Mouse (Mus musculus): Measurements from ENCODE around the gene Lin37. TPM values are rescaled to one million over a fixed set of nuclear protein-coding genes. Genes with fewer than 3 reads are reported as not detected.

Gene Lin37
- polyA plus RNA-seq, 1 experiment from 2014 or later = 31.3 TPM

- ATAC-seq (ENCODE audit: insufficient number of reproducible peaks, insufficient read depth, low FRiP score, low read depth) = no peak
- Histone ChIP-seq H3K4me2 (ENCODE audit: low read length) (no peak within 1 kb of the TSS), H3K9me3 (ENCODE audit: control insufficient read depth, low read length) (no peaks in the 10 kb centered on the region), H3K4me3 (ENCODE audit: control insufficient read depth in 1 of 2, insufficient read depth in 1 of 2, low read depth in 1 of 2, low read length in 2 of 2) (no peak within 1 kb of the TSS), H3K9ac (ENCODE audit: low read length) (no peak within 1 kb of the TSS), H3K36me3 (ENCODE audit: control insufficient read depth, insufficient read depth, low read length) (peaks cover 60% of the 10 kb centered on the region), H3K27ac (replicated peaks in 1 of 2; ENCODE audit: control insufficient read depth in 1 of 2, insufficient read depth in 1 of 2, low read depth in 2 of 2, low read length in 2 of 2) (no peak within 1 kb of the TSS), H3K27me3 (ENCODE audit: control insufficient read depth, insufficient read depth, low read length) (no peaks in the 10 kb centered on the region), H3K4me1 (ENCODE audit: control insufficient read depth in 2 of 2, insufficient read depth in 2 of 2, low read length in 2 of 2) (peaks cover 2 to 3% of the 10 kb centered on the region in 2 experiments; a peak in 2 of 4 replicates)
- 89% methylated on average over 12 of the region's 12 CpGs for WGBS
Observed at GRCm38 (mm10) chr7:30564970-30565571, 5.4 kb upstream of the Lin37 start, which contains the start of gene Igflr1. Igflr1 (plus strand) TSS chr7:30565427.

GRCm38 (mm10) chr7:30563906-30564280 is 4.3 kb upstream of the Lin37 start:
- Histone ChIP-seq H3K36me3 (ENCODE audit: control insufficient read depth, insufficient read depth, low read length) (peaks cover 48% of the 10 kb centered on the region), H3K9ac (ENCODE audit: low read length) (peak overlapping the region; percentile 90), H3K4me3 (ENCODE audit: control insufficient read depth in 1 of 2, insufficient read depth in 1 of 2, low read depth in 1 of 2, low read length in 2 of 2) (peak overlapping the region; percentile 79 to 80), H3K4me1 (ENCODE audit: control insufficient read depth in 2 of 2, insufficient read depth in 2 of 2, low read length in 2 of 2) (peaks cover 3 to 6% of the 10 kb centered on the region in 2 experiments; a peak in 3 of 4 replicates), H3K27me3 (ENCODE audit: control insufficient read depth, insufficient read depth, low read length) (no peaks in the 10 kb centered on the region), H3K4me2 (ENCODE audit: low read length) (peak overlapping the region; percentile 71), H3K9me3 (ENCODE audit: control insufficient read depth, low read length) (no peaks in the 10 kb centered on the region), H3K27ac (replicated peaks in 1 of 2; ENCODE audit: control insufficient read depth in 1 of 2, insufficient read depth in 1 of 2, low read depth in 2 of 2, low read length in 2 of 2) (peak overlapping the region; percentile 22 to 98; a peak in 2 of 4 replicates)
- 24% methylated on average over 6 of the region's 6 CpGs for WGBS
- ATAC-seq (ENCODE audit: insufficient number of reproducible peaks, insufficient read depth, low FRiP score, low read depth) = no peak

- peaks cover 42% of the 10 kb centered on the region for H3K36me3 ChIP-seq (ENCODE audit: control insufficient read depth, insufficient read depth, low read length)
- H3K27ac ChIP-seq (replicated peaks in 1 of 2; ENCODE audit: control insufficient read depth in 1 of 2, insufficient read depth in 1 of 2, low read depth in 2 of 2, low read length in 2 of 2) = peak within 1 kb of the TSS; percentile 95 to 98
- WGBS = under 1% methylated on average over 45 of the region's 45 CpGs
- no peaks in the 10 kb centered on the region for H3K27me3 ChIP-seq (ENCODE audit: control insufficient read depth, insufficient read depth, low read length)
- H3K4me3 ChIP-seq (ENCODE audit: control insufficient read depth in 1 of 2, insufficient read depth in 1 of 2, low read depth in 1 of 2, low read length in 2 of 2) = peak within 1 kb of the TSS; percentile 79 to 80
- H3K4me2 ChIP-seq (ENCODE audit: low read length) = peak within 1 kb of the TSS; percentile 88
- H3K4me1 ChIP-seq (ENCODE audit: control insufficient read depth in 2 of 2, insufficient read depth in 2 of 2, low read length in 2 of 2) = peaks cover 5 to 11% of the 10 kb centered on the region in 2 experiments
- peak within 1 kb of the TSS; percentile 90 for H3K9ac ChIP-seq (ENCODE audit: low read length)
- peak; percentile 89 for ATAC-seq (ENCODE audit: insufficient number of reproducible peaks, insufficient read depth, low FRiP score, low read depth)
- no peaks in the 10 kb centered on the region for H3K9me3 ChIP-seq (ENCODE audit: control insufficient read depth, low read length)
Observed at GRCm38 (mm10) chr7:30563117-30563905, 3.7 kb upstream of the Lin37 start, which contains the start of the genes U2af1l4, Gm49396 and Psenen. U2af1l4 (plus strand) TSS chr7:30563301. Gm49396 (plus strand) TSS chr7:30563344. Psenen (minus strand) TSS chr7:30563627.

GRCm38 (mm10) chr7:30562526-30563116 is 3.0 kb upstream of the Lin37 start:
- Histone ChIP-seq H3K4me3 (ENCODE audit: control insufficient read depth in 1 of 2, insufficient read depth in 1 of 2, low read depth in 1 of 2, low read length in 2 of 2) (peak overlapping the region; percentile 71 to 80), H3K9me3 (ENCODE audit: control insufficient read depth, low read length) (no peaks in the 10 kb centered on the region), H3K4me2 (ENCODE audit: low read length) (peak overlapping the region; percentile 88), H3K27me3 (ENCODE audit: control insufficient read depth, insufficient read depth, low read length) (no peaks in the 10 kb centered on the region), H3K36me3 (ENCODE audit: control insufficient read depth, insufficient read depth, low read length) (peaks cover 36% of the 10 kb centered on the region), H3K27ac (replicated peaks in 1 of 2; ENCODE audit: control insufficient read depth in 1 of 2, insufficient read depth in 1 of 2, low read depth in 2 of 2, low read length in 2 of 2) (peak overlapping the region; percentile 65 to 98), H3K9ac (ENCODE audit: low read length) (peak overlapping the region; percentile 90), H3K4me1 (ENCODE audit: control insufficient read depth in 2 of 2, insufficient read depth in 2 of 2, low read length in 2 of 2) (peaks cover 5 to 17% of the 10 kb centered on the region in 2 experiments)
- WGBS = under 1% methylated on average over 27 of the region's 27 CpGs
- ATAC-seq (ENCODE audit: insufficient number of reproducible peaks, insufficient read depth, low FRiP score, low read depth) = no peak

GRCm38 (mm10) chr7:30560296-30560695 is 658 bp upstream of the Lin37 start:
- Histone ChIP-seq H3K27ac (replicated peaks in 1 of 2; ENCODE audit: control insufficient read depth in 1 of 2, insufficient read depth in 1 of 2, low read depth in 2 of 2, low read length in 2 of 2) (0 out of 4 replicates have a peak overlapping the region, but pooled peaks of 1 of the 2 experiments have one; percentile 56), H3K4me3 (ENCODE audit: control insufficient read depth in 1 of 2, insufficient read depth in 1 of 2, low read depth in 1 of 2, low read length in 2 of 2) (peak overlapping the region in 1 of 2 experiments; percentile 69; a peak in 2 of 4 replicates)
- 63% methylated on average over 2 of the region's 2 CpGs for WGBS

GRCm38 (mm10) chr7:30558656-30559442 is 789 bp downstream of the Lin37 start:
- Histone ChIP-seq H3K4me1 (ENCODE audit: control insufficient read depth in 2 of 2, insufficient read depth in 2 of 2, low read length in 2 of 2) (peaks cover 4 to 20% of the 10 kb centered on the region in 2 experiments), H3K27ac (replicated peaks in 1 of 2; ENCODE audit: control insufficient read depth in 1 of 2, insufficient read depth in 1 of 2, low read depth in 2 of 2, low read length in 2 of 2) (peak overlapping the region in 1 of 2 experiments; percentile 51; a peak in 2 of 4 replicates), H3K4me2 (ENCODE audit: low read length) (peak overlapping the region; percentile 88), H3K9ac (ENCODE audit: low read length) (peak overlapping the region; percentile 85), H3K9me3 (ENCODE audit: control insufficient read depth, low read length) (no peaks in the 10 kb centered on the region), H3K4me3 (ENCODE audit: control insufficient read depth in 1 of 2, insufficient read depth in 1 of 2, low read depth in 1 of 2, low read length in 2 of 2) (peak overlapping the region; percentile 65 to 69), H3K27me3 (ENCODE audit: control insufficient read depth, insufficient read depth, low read length) (no peaks in the 10 kb centered on the region), H3K36me3 (ENCODE audit: control insufficient read depth, insufficient read depth, low read length) (peaks cover 34% of the 10 kb centered on the region)
- WGBS = 14% methylated on average over 12 of the region's 12 CpGs
- ATAC-seq (ENCODE audit: insufficient number of reproducible peaks, insufficient read depth, low FRiP score, low read depth) = no peak

More at GRCm38 (mm10) chr7:30560296-30560695, 658 bp upstream of the Lin37 start:
- no peak for ATAC-seq (ENCODE audit: insufficient number of reproducible peaks, insufficient read depth, low FRiP score, low read depth)
- Histone ChIP-seq H3K36me3 (ENCODE audit: control insufficient read depth, insufficient read depth, low read length) (peaks cover 35% of the 10 kb centered on the region), H3K9me3 (ENCODE audit: control insufficient read depth, low read length) (no peaks in the 10 kb centered on the region), H3K4me1 (ENCODE audit: control insufficient read depth in 2 of 2, insufficient read depth in 2 of 2, low read length in 2 of 2) (peaks cover 5 to 17% of the 10 kb centered on the region in 2 experiments), H3K27me3 (ENCODE audit: control insufficient read depth, insufficient read depth, low read length) (no peaks in the 10 kb centered on the region), H3K9ac (ENCODE audit: low read length) (peak overlapping the region; percentile 64), H3K4me2 (ENCODE audit: low read length) (peak overlapping the region; percentile 88)

Measured in heart, embryonic 14.5 days (tissue).